Mouse (Mus musculus): ENCODE data around the gene Mfsd4b1. TPM values are rescaled to one million over a fixed set of nuclear protein-coding genes. Genes with fewer than 3 reads are reported as not detected.

Gene Mfsd4b1
- 0.56 and 1.2 TPM in 2 replicates for polyA plus RNA-seq (2015; fragmentation: Nextera tagmentation; extraction: Ambion mirVana)

DNA sequence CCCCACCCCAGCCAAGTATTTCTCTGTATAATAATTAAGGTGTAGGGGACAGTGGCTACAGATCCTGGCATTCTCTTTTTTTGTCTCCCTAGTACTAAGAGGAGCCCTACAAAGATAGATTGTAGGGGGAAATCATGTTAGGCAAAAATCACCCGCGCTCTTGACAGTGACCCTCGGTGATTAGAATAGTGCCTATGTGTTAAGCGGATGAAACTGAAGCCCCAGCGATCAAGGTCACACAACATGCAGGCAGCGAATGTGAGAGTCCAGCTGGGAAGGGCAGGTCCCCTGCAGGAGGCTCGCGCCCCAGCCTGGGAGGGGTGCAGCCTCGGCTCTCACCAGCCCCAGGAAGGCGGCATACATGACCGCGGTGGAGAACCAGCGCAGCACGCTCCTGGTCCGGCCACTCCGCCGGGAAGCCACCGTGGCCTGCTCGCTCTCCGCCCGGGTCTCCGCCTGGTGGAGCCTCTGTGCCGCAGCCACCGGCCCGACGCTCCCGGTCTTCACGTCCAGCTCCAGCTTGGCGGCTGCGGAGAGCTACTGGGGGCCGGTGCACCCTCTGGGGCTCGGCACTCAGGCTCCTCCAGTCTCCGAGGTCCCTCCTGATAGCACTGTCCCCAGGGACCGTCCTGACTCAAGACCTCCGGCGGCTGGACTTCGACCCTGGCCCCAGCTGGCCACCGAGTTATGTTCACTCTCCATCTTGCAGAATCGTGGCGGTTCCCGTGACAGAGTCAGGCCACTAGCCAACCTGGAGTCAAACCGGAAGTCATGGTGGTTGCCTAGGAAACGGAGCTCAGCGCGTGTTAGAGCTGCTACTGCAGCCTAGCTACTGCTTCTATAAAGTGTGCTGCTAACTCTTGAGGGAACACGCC is at the start of gene Mfsd4b1:
Mfsd4b1 (minus strand) TSS at position 715 of the 875 bp plus-strand sequence.

DNA sequence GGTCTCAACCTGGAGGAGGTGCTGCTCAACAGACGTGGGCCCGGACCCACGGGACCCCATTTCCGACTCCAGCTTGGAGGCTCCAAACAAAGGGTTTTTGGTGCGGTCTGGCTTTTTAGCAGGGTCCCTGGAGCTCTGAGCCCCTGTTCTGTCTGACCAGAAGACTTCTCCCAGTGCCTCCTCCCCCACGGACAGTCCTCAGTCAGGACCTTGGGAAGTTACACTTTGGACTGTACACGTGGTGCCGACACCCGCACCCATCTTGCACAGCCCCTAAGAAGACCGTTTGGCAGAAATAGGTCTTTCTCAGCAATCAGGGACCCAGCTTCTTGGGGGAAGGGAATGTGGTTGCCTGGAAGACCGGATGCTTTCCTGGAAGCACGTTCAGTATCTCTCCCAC is 38.6 kb downstream of the Mfsd4b1 start, which contains the start of gene Mfsd4b5:
Mfsd4b5 (minus strand) TSS at position 181 of the 400 bp plus-strand sequence.

DNA sequence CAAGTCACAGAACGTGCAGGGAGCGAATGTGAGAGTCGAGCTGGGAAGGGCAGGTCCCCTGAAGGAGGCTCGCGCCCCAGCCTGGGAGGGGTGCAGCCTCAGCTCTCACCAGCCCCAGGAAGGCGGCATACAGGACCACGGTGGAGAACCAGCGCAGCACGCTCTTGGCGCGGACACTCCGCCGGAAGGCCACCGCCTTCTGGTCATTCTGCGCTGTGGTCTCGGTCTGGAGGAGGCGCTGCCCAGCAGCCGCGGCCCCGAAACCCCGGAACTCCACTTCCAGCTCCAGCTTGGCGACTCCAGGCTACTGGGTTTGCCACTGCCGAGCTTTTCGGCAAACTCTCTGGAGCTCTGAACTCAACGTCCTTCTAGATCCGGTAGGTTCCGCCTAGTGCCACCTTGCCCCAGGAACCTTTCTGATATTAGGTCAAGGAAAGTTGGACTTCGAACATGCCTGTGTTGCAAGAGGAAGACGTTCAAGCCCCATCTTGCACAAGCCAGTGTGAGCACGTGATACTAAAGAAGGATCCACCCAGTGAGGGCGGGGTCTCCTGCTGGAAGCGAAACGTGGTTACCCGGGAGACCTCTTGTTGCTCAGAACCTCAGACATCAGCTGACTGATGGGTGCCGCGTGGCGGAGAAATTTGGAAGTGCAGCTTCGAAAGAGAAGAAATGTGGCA is 65.2 kb downstream of the Mfsd4b1 start, which contains the start of gene Mfsd4b3:
Mfsd4b3 (minus strand) TSS at position 393 of the 680 bp plus-strand sequence.

Other genes starting within 250 kb of the Mfsd4b1 start
- 2.8 and 2.9 TPM in 2 replicates for gene Mfsd4b4, start 126.0 kb downstream of the Mfsd4b1 start, polyA plus RNA-seq (2015; fragmentation: Nextera tagmentation; extraction: Ambion mirVana)
- gene Mfsd4b2, start 98.3 kb downstream of the Mfsd4b1 start, polyA plus RNA-seq (2015; fragmentation: Nextera tagmentation; extraction: Ambion mirVana): not detected in 2 replicates
- 2.8 and 3.6 TPM in 2 replicates for gene Mfsd4b3, start 65.1 kb downstream of the Mfsd4b1 start, polyA plus RNA-seq (2015; fragmentation: Nextera tagmentation; extraction: Ambion mirVana)
- 0.30 and 0.33 TPM in 2 replicates for gene Mfsd4b5, start 38.6 kb downstream of the Mfsd4b1 start, polyA plus RNA-seq (2015; fragmentation: Nextera tagmentation; extraction: Ambion mirVana)
- gene Slc16a10, start 117.0 kb upstream of the Mfsd4b1 start, polyA plus RNA-seq (2015; fragmentation: Nextera tagmentation; extraction: Ambion mirVana): 12.0 and 15.3 TPM in 2 replicates
- 28.3 and 30.3 TPM in 2 replicates for gene Rpf2, start 221.8 kb upstream of the Mfsd4b1 start, polyA plus RNA-seq (2015; fragmentation: Nextera tagmentation; extraction: Ambion mirVana)
- gene Gtf3c6, start 232.8 kb upstream of the Mfsd4b1 start, polyA plus RNA-seq (2015; fragmentation: Nextera tagmentation; extraction: Ambion mirVana): 41.0 and 46.7 TPM in 2 replicates

All from skeletal muscle tissue, postnatal 0 days (tissue).